Comparison of ENCODE assay signal across 17 mouse cellular contexts in genomic region chr4:120262206-120262605, GRCm38 (mm10). TPM values are rescaled to one million over a fixed set of nuclear protein-coding genes. Genes with fewer than 3 reads are reported as not detected.
DNase-seq lines count a peak whose midpoint lies in the region; ATAC-seq and TF ChIP-seq lines count a peak whose summit lies in the region.
"Had no signal": no experiment of that assay in that cellular context is flagged by ENCODE, and none has a peak within 500 bp of the region (broad histone marks: within the 10 kb centered on the region; RNA-seq: fewer than 3 reads in every experiment).

No protein-coding gene starts in this region.

- H3K27me3 ChIP-seq in forebrain, embryonic 10.5 days (ENCODE audit: poor library complexity, severe bottlenecking) = peaks cover 99% of the 10 kb centered on the region
- peaks cover 65% of the 10 kb centered on the region for H3K27me3 ChIP-seq in hindbrain, embryonic 13.5 days
- peaks cover 5% of the 10 kb centered on the region for H3K27me3 ChIP-seq in midbrain, embryonic 16.5 days (ENCODE audit: control insufficient read depth, insufficient read depth, low read depth, low read length)
- peaks cover 46% of the 10 kb centered on the region for H3K27me3 ChIP-seq in intestine, embryonic 15.5 days (replicated peaks)

- no peak for ATAC-seq in hindbrain, embryonic 13.5 days (ENCODE audit: low FRiP score)
- ATAC-seq in midbrain, embryonic 16.5 days = no peak
- no peak for ATAC-seq in intestine, embryonic 15.5 days
- ATAC-seq: liver, embryonic 12.5 days had no signal

- no peaks in the 10 kb centered on the region for H3K36me3 ChIP-seq in forebrain, embryonic 10.5 days (replicated peaks)
- H3K36me3 ChIP-seq in hindbrain, embryonic 13.5 days = no peaks in the 10 kb centered on the region
- no peaks in the 10 kb centered on the region for H3K36me3 ChIP-seq in midbrain, embryonic 16.5 days (ENCODE audit: control insufficient read depth, insufficient read depth, low read length)
- no peaks in the 10 kb centered on the region for H3K36me3 ChIP-seq in intestine, embryonic 15.5 days
- H3K36me3 ChIP-seq: liver, embryonic 12.5 days; lung, embryonic 15.5 days had no signal

- no peak overlapping the region for H3K4me2 ChIP-seq in hindbrain, embryonic 13.5 days
- H3K4me2 ChIP-seq in midbrain, embryonic 16.5 days (ENCODE audit: low read length) = no peak overlapping the region
- H3K4me2 ChIP-seq in intestine, embryonic 15.5 days (replicated peaks) = no peak overlapping the region
- H3K4me2 ChIP-seq: liver, embryonic 12.5 days; lung, embryonic 15.5 days had no signal

- H3K4me3 ChIP-seq in layer of hippocampus, adult 2 months = no peak overlapping the region
- H3K4me3 ChIP-seq in forebrain, embryonic 10.5 days = no peak overlapping the region
- no peak overlapping the region for H3K4me3 ChIP-seq in hindbrain, embryonic 13.5 days
- H3K4me3 ChIP-seq in midbrain, embryonic 16.5 days (ENCODE audit: low read depth, low read length) = no peak overlapping the region
- no peak overlapping the region for H3K4me3 ChIP-seq in intestine, embryonic 15.5 days (replicated peaks)
- H3K4me3 ChIP-seq: liver, embryonic 12.5 days; lung, embryonic 15.5 days had no signal

- no peak for TF ChIP-seq CTCF in layer of hippocampus, adult 2 months (conservative IDR thresholded peaks at IDR 0.05)

- H3K9ac ChIP-seq in hindbrain, embryonic 13.5 days = no peak overlapping the region
- H3K9ac ChIP-seq in midbrain, embryonic 16.5 days (ENCODE audit: low read depth, low read length) = no peak overlapping the region
- no peak overlapping the region for H3K9ac ChIP-seq in intestine, embryonic 15.5 days
- H3K9ac ChIP-seq: liver, embryonic 12.5 days; lung, embryonic 15.5 days had no signal

- H3K9me3 ChIP-seq in forebrain, embryonic 10.5 days = no peaks in the 10 kb centered on the region
- no peaks in the 10 kb centered on the region for H3K9me3 ChIP-seq in hindbrain, embryonic 13.5 days
- H3K9me3 ChIP-seq in midbrain, embryonic 16.5 days (replicated peaks; ENCODE audit: control insufficient read depth, low read length, poor library complexity, severe bottlenecking) = no peaks in the 10 kb centered on the region
- H3K9me3 ChIP-seq in intestine, embryonic 15.5 days = no peaks in the 10 kb centered on the region
- H3K9me3 ChIP-seq: liver, embryonic 12.5 days; lung, embryonic 15.5 days had no signal

- H3K4me1 ChIP-seq in forebrain, embryonic 10.5 days = peaks cover 59% of the 10 kb centered on the region
- peaks cover 60% of the 10 kb centered on the region for H3K4me1 ChIP-seq in hindbrain, embryonic 13.5 days (replicated peaks)
- H3K4me1 ChIP-seq in midbrain, embryonic 16.5 days (ENCODE audit: control insufficient read depth, insufficient read depth, low read length) = peaks cover 34% of the 10 kb centered on the region
- H3K4me1 ChIP-seq in intestine, embryonic 15.5 days (replicated peaks) = no peaks in the 10 kb centered on the region
- H3K4me1 ChIP-seq: liver, embryonic 12.5 days had no signal

- H3K27ac ChIP-seq in layer of hippocampus, adult 2 months = peak overlapping the region; percentile 68; the same call in 1 of the 2 replicates
- H3K27ac ChIP-seq in forebrain, embryonic 10.5 days = peak overlapping the region; percentile 70; the same call in 1 of the 2 replicates
- H3K27ac ChIP-seq in hindbrain, embryonic 13.5 days = peak overlapping the region; percentile 68
- H3K27ac ChIP-seq in midbrain, embryonic 16.5 days (ENCODE audit: low read length) = peak overlapping the region; percentile 28; the same call in 1 of the 2 replicates
- no peak overlapping the region for H3K27ac ChIP-seq in intestine, embryonic 15.5 days
- H3K27ac ChIP-seq: liver, embryonic 12.5 days; lung, embryonic 15.5 days had no signal

- no peak for DNase-seq in layer of hippocampus, adult 2 months (ENCODE audit: low spot score in 2 of 2)
- no peak for DNase-seq in layer of hippocampus, adult 11-12 months (ENCODE audit: low spot score)
- no peak for DNase-seq in forebrain, embryonic 10.5 days (ENCODE audit: extremely low spot score, low spot score)
- no peak for DNase-seq in lung, postnatal 10 days
- DNase-seq in kidney, postnatal 36 days = no peak
- DNase-seq: adrenal gland, postnatal 14 days; cerebellum, adult 8-10 months; heart, adult 18-20 months; heart, postnatal 4 days; kidney, adult 2 months; spleen, adult 18-20 months; thymus, adult 18-20 months had no signal

- WGBS in forebrain, embryonic 10.5 days = 16% methylated on average over 10 of the region's 10 CpGs
- 30% methylated on average over 10 of the region's 10 CpGs for WGBS in hindbrain, embryonic 13.5 days
- 22% methylated on average over 10 of the region's 10 CpGs for WGBS in midbrain, embryonic 16.5 days
- 46% methylated on average over 10 of the region's 10 CpGs for WGBS in intestine, embryonic 15.5 days

RNA-seq across cellular contexts. Expression of gene Foxo6, which starts 24.9 kb away (rescaled TPM):
- total RNA-seq in layer of hippocampus, adult 2 months (2021) = 10 to 100 TPM; 32.8 to 32.9 TPM
- 0.06 TPM in 2 replicates for polyA plus RNA-seq in forebrain, embryonic 10.5 days (2016; fragmentation: Nextera tagmentation; extraction: Ambion mirVana)
- 0.73 and 0.83 TPM in 2 replicates for polyA plus RNA-seq in hindbrain, embryonic 13.5 days (2015; fragmentation: Nextera tagmentation; extraction: Ambion mirVana)
- 1.1 and 1.4 TPM in 2 replicates for polyA plus RNA-seq in midbrain, embryonic 16.5 days (2015; fragmentation: Nextera tagmentation; extraction: Ambion mirVana)
- polyA plus RNA-seq in intestine, embryonic 15.5 days (2015; fragmentation: Nextera tagmentation; extraction: Ambion mirVana) = 0.20 and 0.29 TPM in 2 replicates
- polyA plus RNA-seq: liver, embryonic 12.5 days had no signal
